Mouse (Mus musculus): ENCODE measurements at regions not wholly inside any gene's neighbourhood (a gene's known extent, or its start where the extent isn't known, plus 50 kb on each side); places are given as distances from the start of the nearest gene placed in this dataset.

DNA sequence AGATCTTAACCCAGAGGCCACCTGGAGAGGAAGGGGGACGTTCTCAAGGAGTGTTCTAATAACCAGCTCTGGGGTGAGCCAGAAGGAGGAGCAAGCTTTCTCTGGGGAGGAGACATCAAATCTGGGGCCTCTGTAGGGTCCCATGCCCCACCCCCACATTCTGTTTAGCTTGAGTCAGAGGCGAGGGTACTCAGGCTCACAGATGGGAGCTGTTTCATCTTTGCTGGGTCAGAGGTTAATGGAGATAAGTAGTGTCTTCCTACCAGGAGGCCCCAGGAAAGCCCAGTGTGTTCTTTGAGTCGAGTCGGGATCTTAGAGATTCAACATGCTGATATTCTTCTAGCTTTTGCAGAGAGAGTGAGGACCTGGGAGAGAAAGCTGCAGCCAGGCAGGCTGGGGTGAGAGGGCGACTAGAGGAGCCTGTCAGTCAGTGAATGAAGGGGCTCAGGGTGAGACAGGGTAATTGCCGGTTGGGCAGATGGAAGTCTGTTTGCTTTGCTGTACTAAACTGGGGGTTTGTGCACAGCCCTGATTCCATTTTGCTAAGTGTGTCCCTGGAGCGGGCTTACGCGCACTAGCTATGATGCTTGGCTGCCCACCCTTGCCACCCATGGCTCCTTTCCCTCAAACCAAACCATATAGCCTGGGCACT lies 124.0 kb downstream of the Dact1 start:
- Histone ChIP-seq H3K27ac (no peak overlapping the region), H3K4me3 (no peak overlapping the region)
- TF ChIP-seq CTCF (IDR thresholded peaks at IDR 0.05) = no peak
- intact Hi-C loops (cut with DNase I) = no loop called here
- no peak for DNase-seq

DNA sequence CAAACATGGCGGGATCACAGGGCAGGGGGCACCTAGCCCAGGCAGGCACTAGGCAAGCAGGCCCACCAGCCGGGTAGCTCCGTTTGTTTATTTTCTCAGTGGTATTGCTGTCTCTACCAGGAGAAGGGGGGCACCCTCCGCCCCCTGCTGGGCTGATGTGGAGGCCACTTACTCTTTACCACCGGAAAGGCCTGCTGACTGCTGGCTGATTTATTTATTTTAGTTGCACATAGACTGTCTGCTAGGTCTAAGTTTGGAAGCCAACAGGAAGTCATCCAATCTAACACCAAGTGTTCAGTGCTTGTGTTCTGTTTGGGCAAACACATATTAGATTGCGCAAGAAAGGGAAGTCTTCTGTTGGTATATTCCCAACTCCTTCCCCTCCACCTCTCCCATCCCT lies 128.6 kb downstream of the Dact1 start:
- intact Hi-C loops (cut with DNase I) = no loop called here
- DNase-seq = peak; percentile 33
- no peak overlapping the region for H3K4me3 ChIP-seq
- TF ChIP-seq CTCF (IDR thresholded peaks at IDR 0.05) = peak; percentile 24; the same call in 1 of the 2 replicates
- H3K27ac ChIP-seq = peak overlapping the region; percentile 62

DNA sequence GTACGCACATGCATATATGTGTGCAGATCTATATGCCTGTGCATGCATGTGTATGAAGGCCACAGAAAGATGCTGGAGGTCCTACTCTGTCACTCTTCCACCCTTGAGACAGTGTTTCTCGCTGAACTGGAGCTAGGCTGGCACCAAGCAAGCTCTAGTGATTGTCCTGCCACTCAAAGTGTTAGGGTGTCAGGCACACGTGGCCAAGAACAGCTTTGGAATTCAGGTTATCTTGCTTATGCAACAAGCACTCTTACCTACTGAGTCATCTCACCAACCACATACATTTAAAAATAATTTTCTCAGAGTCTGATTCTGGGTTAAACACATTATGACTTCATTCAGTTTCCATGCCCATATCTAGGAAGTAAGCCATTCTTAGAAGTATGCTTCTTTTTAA lies 131.2 kb downstream of the Dact1 start:
- intact Hi-C loops (cut with DNase I) = no loop called here
- TF ChIP-seq CTCF (IDR thresholded peaks at IDR 0.05) = no peak
- H3K4me3 ChIP-seq = no peak overlapping the region
- DNase-seq = no peak
- no peak overlapping the region for H3K27ac ChIP-seq

DNA sequence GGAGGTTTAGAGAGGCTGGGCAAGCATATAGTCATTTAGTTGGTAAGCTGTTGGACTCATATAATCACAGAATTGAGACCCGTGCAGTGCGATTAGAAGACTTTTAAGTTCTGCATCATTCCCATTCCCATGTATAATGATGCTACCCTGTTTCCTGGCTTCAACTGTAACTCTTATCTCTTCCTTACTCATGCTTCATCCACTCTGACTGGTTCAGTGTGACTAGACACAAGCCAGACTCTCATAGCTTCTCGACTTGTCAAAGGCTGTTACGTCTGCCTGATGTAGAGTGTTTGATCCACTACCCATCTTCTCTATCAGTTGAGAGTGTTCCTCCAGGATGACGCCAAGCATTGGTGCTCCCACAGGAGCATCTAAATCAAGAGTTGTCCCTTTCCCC lies 131.6 kb downstream of the Dact1 start:
- Histone ChIP-seq H3K27ac (no peak overlapping the region), H3K4me3 (no peak overlapping the region)
- DNase-seq = no peak
- intact Hi-C loops (cut with DNase I) = no loop called here
- no peak for TF ChIP-seq CTCF (IDR thresholded peaks at IDR 0.05)

DNA sequence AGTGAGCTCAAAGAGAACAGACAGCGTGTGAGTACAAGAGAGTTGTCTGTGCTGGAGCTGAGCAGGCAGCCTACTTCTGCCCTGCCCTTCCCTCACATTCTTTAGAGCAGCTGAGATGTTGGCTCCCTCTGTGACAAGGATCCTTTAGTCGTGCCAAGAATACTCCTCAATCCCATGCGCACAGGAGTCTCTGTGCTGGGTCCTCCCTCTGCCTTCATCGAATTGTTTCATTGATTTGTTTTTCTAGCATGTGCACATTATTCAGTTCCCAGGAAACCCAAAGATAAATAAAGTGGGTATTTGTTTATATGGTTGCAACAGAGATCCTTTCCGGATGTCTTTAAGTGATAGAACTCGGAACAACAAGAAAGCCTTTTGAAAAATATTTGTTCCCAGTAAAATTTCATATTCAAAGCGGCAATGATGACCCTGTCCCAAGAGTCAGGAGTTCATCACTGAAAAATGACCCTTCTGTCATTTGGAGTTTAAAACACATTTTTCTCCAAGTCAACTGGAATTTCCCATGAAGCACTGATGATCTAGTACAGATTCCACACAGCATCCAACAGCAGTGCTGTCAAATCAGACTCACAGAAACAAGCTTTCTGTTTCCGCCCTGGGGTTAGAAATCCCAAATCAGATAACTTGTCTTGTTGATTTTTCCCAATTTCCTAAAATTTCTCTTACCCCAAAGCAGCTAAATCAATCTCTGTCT lies 136.7 kb downstream of the Dact1 start:
- intact Hi-C loops (cut with DNase I) = no loop called here
- peak overlapping the region; percentile 65 for H3K27ac ChIP-seq
- TF ChIP-seq CTCF (IDR thresholded peaks at IDR 0.05) = no peak
- peak; percentile 28 for DNase-seq
- H3K4me3 ChIP-seq = no peak overlapping the region

DNA sequence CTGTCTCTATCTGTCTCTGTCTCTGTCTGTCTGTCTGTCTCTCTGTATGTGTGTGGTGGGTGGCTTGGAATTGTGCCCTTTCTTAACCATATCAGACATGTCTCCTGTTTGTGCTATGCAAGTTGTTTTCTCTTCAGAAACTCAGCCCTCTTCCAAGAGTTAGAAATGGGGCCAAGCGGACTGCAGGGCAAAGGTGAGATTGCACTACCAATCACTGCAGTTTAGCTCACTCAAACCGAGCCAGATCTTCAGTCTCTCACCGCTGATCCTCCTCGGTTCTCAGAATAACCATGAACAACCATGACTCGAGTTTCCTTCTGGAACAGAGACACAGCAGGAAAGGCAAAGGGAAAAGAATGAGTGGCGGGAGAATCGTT lies 137.2 kb downstream of the Dact1 start:
- DNase-seq = no peak
- Histone ChIP-seq H3K27ac (peak overlapping the region; percentile 65), H3K4me3 (no peak overlapping the region)
- no peak for TF ChIP-seq CTCF (IDR thresholded peaks at IDR 0.05)
- intact Hi-C loops (cut with DNase I) = no loop called here

DNA sequence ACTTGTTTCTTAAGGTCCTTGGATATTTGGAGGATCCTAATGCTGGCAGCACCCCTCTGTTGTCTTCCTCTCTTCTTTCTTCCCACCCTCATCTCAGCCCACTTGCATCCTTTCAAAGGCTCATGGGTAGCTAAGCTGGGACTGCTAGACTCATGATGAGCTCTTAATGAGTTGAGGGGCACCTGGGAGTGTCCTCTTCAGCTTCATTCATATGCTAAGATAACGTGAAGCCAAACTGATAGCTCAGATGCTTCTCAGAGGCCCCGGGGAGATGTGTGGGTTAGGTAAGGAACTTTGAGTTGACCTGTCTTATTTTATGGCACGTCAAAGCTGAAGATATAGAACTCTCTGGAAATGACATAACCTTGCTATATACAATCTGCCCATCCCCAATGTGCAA lies 139.3 kb downstream of the Dact1 start:
- TF ChIP-seq CTCF (IDR thresholded peaks at IDR 0.05) = no peak
- Histone ChIP-seq H3K27ac (no peak overlapping the region), H3K4me3 (no peak overlapping the region)
- intact Hi-C loops (cut with DNase I) = no loop called here
- no peak for DNase-seq

DNA sequence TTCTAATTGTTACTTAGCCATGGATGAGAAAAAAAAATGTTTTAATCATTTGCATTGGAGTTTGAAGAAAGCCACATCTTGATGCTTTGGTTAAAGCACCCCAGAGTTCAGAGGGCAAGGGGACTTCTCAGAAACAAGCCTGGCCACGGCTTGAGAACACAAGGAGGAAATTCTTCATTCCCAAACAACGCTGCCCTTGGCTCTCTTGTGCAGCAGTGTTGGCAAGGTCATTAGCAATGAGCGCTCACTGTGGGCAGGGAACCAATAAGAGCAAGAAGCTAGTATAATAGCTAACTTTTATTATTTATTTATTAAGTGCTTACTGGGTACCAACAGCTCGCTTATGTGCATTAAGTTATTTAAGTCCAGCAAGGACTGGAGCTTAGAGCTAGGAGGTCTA lies 140.4 kb downstream of the Dact1 start:
- peak; percentile 34 for DNase-seq
- H3K4me3 ChIP-seq = no peak overlapping the region
- H3K27ac ChIP-seq = no peak overlapping the region; the same call in 1 of the 2 replicates
- intact Hi-C loops (cut with DNase I) = no loop called here
- no peak for TF ChIP-seq CTCF (IDR thresholded peaks at IDR 0.05)

DNA sequence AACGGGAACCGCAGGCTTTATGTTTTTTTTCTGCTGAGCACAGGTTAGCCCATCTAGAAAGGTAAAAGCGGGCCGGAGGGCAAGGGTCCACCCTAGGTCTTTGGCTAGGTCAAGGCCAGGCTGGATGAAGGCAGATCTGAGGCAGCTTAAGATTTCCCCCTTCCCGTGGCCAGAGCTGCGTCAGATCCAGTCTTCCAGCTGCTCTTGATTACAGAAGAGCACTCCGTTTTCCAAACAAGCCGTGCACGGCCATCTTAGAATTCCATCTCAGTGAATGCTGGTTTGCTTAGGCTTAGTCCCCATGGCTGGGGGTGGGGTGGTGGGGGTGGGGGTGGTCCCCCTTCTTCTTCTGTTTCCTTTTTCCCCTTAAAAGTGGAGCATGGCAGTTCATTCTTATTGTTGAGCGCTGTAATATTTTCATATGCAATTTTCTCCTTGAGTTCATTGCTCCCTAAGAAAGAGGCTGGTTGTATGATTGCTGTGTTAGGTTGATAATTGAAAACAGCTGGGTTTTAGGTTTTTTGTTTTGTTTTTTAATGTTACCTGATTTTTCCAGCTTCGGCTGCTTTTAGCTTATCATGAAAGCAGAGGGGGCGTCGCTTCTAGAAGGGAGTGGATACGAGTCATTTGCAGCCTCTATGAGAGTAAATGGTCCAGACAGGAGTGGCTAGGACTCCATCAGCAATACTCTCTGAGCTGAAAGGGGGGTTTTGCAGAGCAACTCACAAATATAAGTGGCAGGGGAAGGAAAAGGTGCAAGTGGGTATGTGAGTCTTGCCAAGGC lies 141.2 kb downstream of the Dact1 start:
- Histone ChIP-seq H3K27ac (no peak overlapping the region), H3K4me3 (no peak overlapping the region)
- TF ChIP-seq CTCF (IDR thresholded peaks at IDR 0.05) = no peak
- DNase-seq = no peak
- intact Hi-C loops (cut with DNase I) = no loop called here

DNA sequence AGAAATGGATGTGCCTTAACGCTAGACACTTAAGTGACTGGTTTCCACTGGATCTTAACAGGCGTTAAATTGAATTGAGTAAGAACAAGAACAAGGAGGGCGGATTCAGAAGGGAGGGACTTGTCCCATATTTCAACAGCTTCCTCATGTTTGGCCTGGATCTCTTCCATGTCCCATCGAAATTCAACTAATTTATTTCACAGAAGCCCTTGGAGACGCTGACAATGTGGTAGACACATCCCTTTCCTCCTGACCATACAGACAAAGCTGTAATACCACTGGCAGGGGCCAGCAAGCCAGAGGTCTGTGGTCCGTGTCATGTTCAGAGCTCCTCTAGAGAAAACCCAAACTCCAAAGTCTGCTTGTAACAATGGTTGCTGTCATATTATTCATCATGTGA lies 147.2 kb downstream of the Dact1 start:
- H3K4me3 ChIP-seq = no peak overlapping the region
- no peak overlapping the region; the same call in 1 of the 2 replicates for H3K27ac ChIP-seq
- no peak for DNase-seq
- no peak for TF ChIP-seq CTCF (IDR thresholded peaks at IDR 0.05)
- intact Hi-C loops (cut with DNase I) = no loop called here

DNA sequence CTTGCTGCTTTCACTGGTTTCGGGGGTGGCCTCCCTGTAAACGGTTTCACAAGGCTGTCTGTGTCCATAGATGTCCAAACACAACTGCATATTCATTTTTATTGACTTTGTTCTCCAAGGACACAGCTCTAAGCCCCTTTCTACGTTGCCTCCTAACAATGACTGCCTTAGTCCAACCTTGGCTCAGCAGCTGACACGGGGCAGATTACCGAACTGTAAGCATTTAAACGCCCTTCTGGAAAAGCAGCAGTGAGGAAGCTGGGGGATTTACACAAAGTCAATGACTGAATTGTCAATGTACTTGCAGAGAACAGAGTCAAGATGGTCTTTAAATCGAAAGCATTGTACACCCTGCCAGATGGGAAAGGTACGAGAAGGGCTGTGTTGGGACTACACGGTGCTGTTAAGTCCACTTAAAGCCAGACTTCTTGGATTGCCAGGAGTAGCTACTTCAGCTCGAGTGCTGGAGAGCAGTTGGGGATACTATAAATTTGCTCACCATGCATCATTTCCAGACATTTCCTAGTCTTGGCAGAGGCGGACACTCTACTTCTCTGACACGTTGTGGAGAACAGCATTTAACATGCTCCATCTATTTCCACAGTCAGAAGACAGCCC lies 149.0 kb downstream of the Dact1 start:
- no peak for DNase-seq

DNA sequence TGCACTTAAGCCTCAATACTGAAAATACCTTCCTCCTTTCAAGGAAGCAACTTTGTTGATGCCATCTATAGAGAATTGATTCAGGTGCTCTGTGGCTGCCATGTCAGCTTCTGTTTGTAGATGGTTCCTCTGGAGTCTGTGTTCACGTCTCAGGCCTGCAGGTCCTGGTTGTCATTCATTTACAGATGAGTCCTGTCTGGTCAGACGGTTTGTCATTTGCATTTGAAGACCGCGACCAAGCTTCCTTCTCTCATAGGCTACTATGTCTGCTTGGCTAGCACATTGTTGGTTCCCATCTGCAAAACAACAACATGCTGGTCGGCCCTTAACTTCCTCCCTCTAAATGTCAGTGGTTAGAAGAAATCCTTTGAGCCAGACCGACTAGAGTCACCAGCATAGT lies 151.0 kb downstream of the Dact1 start:
- no peak for DNase-seq
- no peak overlapping the region for H3K27ac ChIP-seq
- TF ChIP-seq CTCF (IDR thresholded peaks at IDR 0.05) = no peak
- intact Hi-C loops (cut with DNase I) = no loop called here
- no peak overlapping the region for H3K4me3 ChIP-seq

More for the DNA sequence above, 149.0 kb downstream of the Dact1 start:
- Histone ChIP-seq H3K4me3 (peak overlapping the region; percentile 31), H3K27ac (no peak overlapping the region)
- intact Hi-C loops (cut with DNase I) = no loop called here
- no peak for TF ChIP-seq CTCF (IDR thresholded peaks at IDR 0.05)

DNA sequence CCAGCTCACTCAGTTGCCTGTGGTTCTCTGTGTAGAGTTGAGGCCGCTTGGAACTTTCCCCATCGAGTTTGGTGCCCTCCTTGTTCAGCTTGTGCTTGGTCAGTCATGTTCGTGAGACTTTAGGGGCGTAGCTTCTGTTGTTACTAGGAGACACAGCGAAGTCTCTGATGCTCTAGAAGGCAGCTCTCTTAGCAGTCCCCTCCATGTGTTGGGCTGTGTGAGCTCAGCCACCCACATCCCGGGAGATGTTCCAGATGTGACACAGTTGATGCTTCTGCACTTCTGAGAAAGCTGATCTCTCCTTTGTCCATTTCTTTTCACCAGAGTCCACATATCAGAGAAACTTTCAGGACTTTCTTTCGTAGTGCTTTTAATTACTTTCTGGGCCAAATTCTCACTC lies 158.1 kb downstream of the Dact1 start:
- intact Hi-C loops (cut with DNase I) = no loop called here
- TF ChIP-seq CTCF (IDR thresholded peaks at IDR 0.05) = no peak
- H3K4me3 ChIP-seq = no peak overlapping the region
- no peak overlapping the region for H3K27ac ChIP-seq
- no peak for DNase-seq

All from gastrocnemius, adult 2 months (tissue).